Mouse (Mus musculus) myocyte (in vitro differentiated cells): ENCODE results near the gene Kcnmb3. TPM values are rescaled to one million over a fixed set of nuclear protein-coding genes. Genes with fewer than 3 reads are reported as not detected.

Source experiments
- H3K27me3 ChIP-seq: one replicate; pipeline ENCODE4 v1.6.1; 2011; ENCODE audit not compliant: control insufficient read depth, insufficient read depth, insufficient read length
- H3K36me3 ChIP-seq: one replicate; pipeline ENCODE4 v1.6.1; 2011; ENCODE audit not compliant: control insufficient read depth, insufficient read depth
- H3K4me2 ChIP-seq: one replicate; pipeline ENCODE4 v1.6.1; 2011; ENCODE audit warnings: low read depth, control low read depth
- H3K4me3 ChIP-seq: one replicate; pipeline ENCODE4 v1.5.1; 2011; ENCODE audit warnings: mild to moderate bottlenecking, control low read depth, moderate library complexity
- H3K79me2 ChIP-seq: one replicate; pipeline ENCODE4 v1.6.1; 2011; ENCODE audit not compliant: control insufficient read depth, insufficient read depth
- H3ac ChIP-seq: one replicate; pipeline ENCODE4 v1.6.1; 2011; ENCODE audit not compliant: control insufficient read depth, insufficient read length
- CEBPB ChIP-seq: IDR thresholded peaks from 2 replicates; pipeline ENCODE4 v1.6.1; 2011; ENCODE audit warnings: mild to moderate bottlenecking, moderate library complexity; ENCODE audit not compliant: poor library complexity, insufficient read depth, severe bottlenecking
- E2F4 ChIP-seq: IDR thresholded peaks from one replicate; pipeline ENCODE4 v1.6.1; 2011; ENCODE audit warnings: mild to moderate bottlenecking, control low read depth, moderate library complexity; ENCODE audit not compliant: insufficient read depth
- MAX ChIP-seq: IDR thresholded peaks from one replicate; pipeline ENCODE4 v1.6.1; 2011; ENCODE audit warnings: low read depth, mild to moderate bottlenecking, control low read depth
- MYOD1 ChIP-seq, 3 experiments: IDR thresholded peaks; one replicate each; pipeline ENCODE4 v1.6.1; 2011; ENCODE audit warnings: control low read depth in 2 of 3, low read depth in 2 of 3, mild to moderate bottlenecking in 2 of 3, moderate library complexity in 1 of 3; ENCODE audit not compliant: insufficient read length in 2 of 3, control insufficient read depth in 1 of 3
- MYOG ChIP-seq, 3 experiments: IDR thresholded peaks; one replicate each; pipeline ENCODE4 v1.6.1; 2011; ENCODE audit warnings: control low read depth in 2 of 3, low read depth in 2 of 3, mild to moderate bottlenecking in 2 of 3; ENCODE audit not compliant: insufficient read length in 2 of 3, control insufficient read depth in 1 of 3, insufficient read depth in 1 of 3
- POLR2A ChIP-seq: IDR thresholded peaks from one replicate; pipeline ENCODE4 v1.6.1; 2011; ENCODE audit warnings: low read depth, mild to moderate bottlenecking, control low read depth, moderate library complexity; ENCODE audit not compliant: insufficient read length
- POLR2AphosphoS2 ChIP-seq: IDR thresholded peaks from one replicate; pipeline ENCODE4 v1.6.1; 2011; ENCODE audit warnings: low read depth, control low read depth; ENCODE audit not compliant: insufficient read length
- REST ChIP-seq: IDR thresholded peaks from one replicate; pipeline ENCODE4 v1.6.1; 2011; ENCODE audit warnings: mild to moderate bottlenecking, control low read depth, moderate library complexity; ENCODE audit not compliant: insufficient read depth, insufficient read length
- SRF ChIP-seq: IDR thresholded peaks from one replicate; pipeline ENCODE4 v1.6.1; 2011; ENCODE audit warnings: low read depth; ENCODE audit not compliant: control insufficient read depth, insufficient read length
- TCF12 ChIP-seq: IDR thresholded peaks from one replicate; pipeline ENCODE4 v1.6.1; 2011; ENCODE audit warnings: mild to moderate bottlenecking, control low read depth; ENCODE audit not compliant: poor library complexity, insufficient read depth, severe bottlenecking
- TCF3 ChIP-seq: IDR thresholded peaks from one replicate; pipeline ENCODE4 v1.6.1; 2011; ENCODE audit warnings: low read depth, control low read depth; ENCODE audit not compliant: insufficient read length
- USF1 ChIP-seq: IDR thresholded peaks from one replicate; pipeline ENCODE4 v1.6.1; 2011; ENCODE audit warnings: low read depth, mild to moderate bottlenecking, control low read depth, moderate library complexity
- polyA plus RNA-seq: library from polyadenylated mRNA; unstranded; fragments of >200 nt; fragmentation: generic; extraction: Trizol; gene quantifications from one replicate; pipeline ENCODE4 v1.2.1, GENCODE M21; 2012; ENCODE audit warnings: missing spikeins

Kcnmb3 gene
- polyA plus RNA-seq, 1 experiment, result not detected

- H3K79me2 ChIP-seq, result no peaks in the 10 kb centered on the region
Observed at GRCm38 (mm10) chr3:32471098-32471497, 20.9 kb downstream of the Kcnmb3 start.

GRCm38 (mm10) chr3:32470449-32470848, 21.6 kb downstream of the Kcnmb3 start:
- H3K4me2 ChIP-seq, result no peak overlapping the region
- no peaks in the 10 kb centered on the region for H3K36me3 ChIP-seq
- no peak overlapping the region for H3ac ChIP-seq
- TF ChIP-seq CEBPB (no peak), E2F4 (no peak), POLR2A (no peak), POLR2AphosphoS2 (no peak), MYOD1 (IDR thresholded peaks at IDR 0.05; ENCODE audit: control insufficient read depth in 1 of 3, insufficient read length in 2 of 3, low read depth in 2 of 3) (no peak)
- no peaks in the 10 kb centered on the region for H3K27me3 ChIP-seq
- H3K4me3 ChIP-seq, result no peak overlapping the region
- no peaks in the 10 kb centered on the region for H3K79me2 ChIP-seq

More at GRCm38 (mm10) chr3:32471098-32471497, 20.9 kb downstream of the Kcnmb3 start:
- no peak overlapping the region for H3ac ChIP-seq
- H3K36me3 ChIP-seq, result no peaks in the 10 kb centered on the region
- no peak overlapping the region for H3K4me3 ChIP-seq
- TF ChIP-seq POLR2AphosphoS2 (no peak), CEBPB (no peak), REST (no peak), MYOD1 (IDR thresholded peaks at IDR 0.05; ENCODE audit: control insufficient read depth in 1 of 3, insufficient read length in 2 of 3, low read depth in 2 of 3) (no peak), SRF (no peak), MYOG (IDR thresholded peaks at IDR 0.05; ENCODE audit: control insufficient read depth in 1 of 3, insufficient read depth in 1 of 3, insufficient read length in 2 of 3, low read depth in 2 of 3) (no peak), TCF12 (no peak), TCF3 (no peak), E2F4 (no peak), POLR2A (no peak), USF1 (no peak), MAX (no peak)
- H3K4me2 ChIP-seq, result no peak overlapping the region
- no peaks in the 10 kb centered on the region for H3K27me3 ChIP-seq

GRCm38 (mm10) chr3:32468411-32468810, 23.6 kb downstream of the Kcnmb3 start:
- Histone ChIP-seq H3K36me3 (no peaks in the 10 kb centered on the region), H3K4me2 (no peak overlapping the region), H3ac (no peak overlapping the region), H3K27me3 (no peaks in the 10 kb centered on the region), H3K4me3 (no peak overlapping the region), H3K79me2 (no peaks in the 10 kb centered on the region)
- TF ChIP-seq TCF3 (no peak), MYOG (IDR thresholded peaks at IDR 0.05; ENCODE audit: control insufficient read depth in 1 of 3, insufficient read depth in 1 of 3, insufficient read length in 2 of 3, low read depth in 2 of 3) (no peak), CEBPB (no peak), E2F4 (no peak), TCF12 (no peak), MYOD1 (IDR thresholded peaks at IDR 0.05; ENCODE audit: control insufficient read depth in 1 of 3, insufficient read length in 2 of 3, low read depth in 2 of 3) (no peak), REST (no peak), POLR2AphosphoS2 (no peak)

- no peak overlapping the region for H3K4me3 ChIP-seq
- no peaks in the 10 kb centered on the region for H3K27me3 ChIP-seq
- no peak overlapping the region for H3K4me2 ChIP-seq
- H3K36me3 ChIP-seq, result peaks cover 11% of the 10 kb centered on the region
- no peak for TF ChIP-seq E2F4
- TF ChIP-seq TCF12, result no peak
- TF ChIP-seq MYOG (IDR thresholded peaks at IDR 0.05; ENCODE audit: control insufficient read depth in 1 of 3, insufficient read depth in 1 of 3, insufficient read length in 2 of 3, low read depth in 2 of 3), result no peak
- TF ChIP-seq USF1, result no peak
- no peak for TF ChIP-seq TCF3
- no peak for TF ChIP-seq MAX
- no peak for TF ChIP-seq MYOD1 (IDR thresholded peaks at IDR 0.05; ENCODE audit: control insufficient read depth in 1 of 3, insufficient read length in 2 of 3, low read depth in 2 of 3)
- H3K79me2 ChIP-seq, result no peaks in the 10 kb centered on the region
- H3ac ChIP-seq, result no peak overlapping the region
Observed at GRCm38 (mm10) chr3:32467321-32467720, 24.7 kb downstream of the Kcnmb3 start.

- Histone ChIP-seq H3K4me3 (no peak overlapping the region), H3K27me3 (no peaks in the 10 kb centered on the region), H3K36me3 (peaks cover 39% of the 10 kb centered on the region), H3ac (no peak overlapping the region), H3K79me2 (no peaks in the 10 kb centered on the region), H3K4me2 (no peak overlapping the region)
- TF ChIP-seq REST, result no peak
- TF ChIP-seq MAX, result no peak
- no peak for TF ChIP-seq E2F4
- no peak for TF ChIP-seq MYOD1 (IDR thresholded peaks at IDR 0.05; ENCODE audit: control insufficient read depth in 1 of 3, insufficient read length in 2 of 3, low read depth in 2 of 3)
- no peak for TF ChIP-seq USF1
- TF ChIP-seq POLR2A, result no peak
- no peak for TF ChIP-seq TCF12
- no peak for TF ChIP-seq POLR2AphosphoS2
- TF ChIP-seq MYOG (IDR thresholded peaks at IDR 0.05; ENCODE audit: control insufficient read depth in 1 of 3, insufficient read depth in 1 of 3, insufficient read length in 2 of 3, low read depth in 2 of 3), result no peak
- no peak for TF ChIP-seq CEBPB
- TF ChIP-seq TCF3, result no peak
- TF ChIP-seq SRF, result no peak
Observed at GRCm38 (mm10) chr3:32459777-32460176, 32.3 kb downstream of the Kcnmb3 start.
